ENCODE assay signal across 10 mouse cellular contexts in the genomic region with DNA sequence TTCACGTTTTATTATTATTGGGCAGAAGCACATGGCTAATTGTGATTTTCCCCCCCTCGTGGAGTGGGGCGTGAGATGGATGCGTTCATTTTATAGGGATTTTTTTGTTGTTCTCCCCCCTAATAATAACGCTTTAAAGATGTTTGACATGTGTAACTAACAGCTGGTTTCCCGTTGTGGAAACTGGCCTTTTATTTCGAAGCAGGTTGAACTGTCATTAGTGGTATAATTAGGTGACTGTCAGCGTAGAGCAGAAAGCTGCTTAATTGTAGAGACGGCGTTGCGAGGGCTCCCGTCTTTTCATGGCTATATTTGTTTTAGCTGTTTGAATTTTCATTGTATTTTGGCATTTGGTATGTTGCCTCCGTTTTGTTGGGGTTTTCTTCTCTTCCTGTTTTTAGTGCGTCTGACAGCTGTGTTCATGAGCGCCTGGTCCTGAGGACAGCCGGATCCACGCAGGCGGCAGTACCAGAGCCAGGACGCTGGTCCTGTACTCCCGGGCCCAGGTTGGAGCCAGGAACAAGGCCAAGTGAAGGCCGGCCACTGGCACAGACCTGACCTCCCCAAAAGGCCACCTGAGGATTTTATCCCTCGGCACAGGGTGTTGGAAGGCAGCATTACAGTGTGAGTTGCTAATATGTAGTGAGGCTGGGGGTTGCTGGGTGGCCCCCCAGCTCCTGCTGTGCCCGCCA.
DNase-seq lines count a peak whose midpoint lies in the region; ATAC-seq and TF ChIP-seq lines count a peak whose summit lies in the region.
"Had no signal": no experiment of that assay in that cellular context is flagged by ENCODE, and none has a peak within 500 bp of the region (broad histone marks: within the 10 kb centered on the region; RNA-seq: fewer than 3 reads in every experiment).

No protein-coding gene starts in this region.

- TF ChIP-seq CTCF in kidney, postnatal 0 days (IDR thresholded peaks at IDR 0.05; ENCODE audit: low read depth), result no peak

- H3K36me3 ChIP-seq in kidney, postnatal 0 days (ENCODE audit: insufficient read depth, low read length), result no peaks in the 10 kb centered on the region
- H3K36me3 ChIP-seq in embryonic facial prominence, embryonic 13.5 days, result no peaks in the 10 kb centered on the region
- no peaks in the 10 kb centered on the region for H3K36me3 ChIP-seq in hindbrain, embryonic 13.5 days
- no peaks in the 10 kb centered on the region for H3K36me3 ChIP-seq in midbrain, embryonic 15.5 days (replicated peaks)

- H3K4me1 ChIP-seq in kidney, postnatal 0 days (replicated peaks; ENCODE audit: insufficient read depth, low read length), result peaks cover 49% of the 10 kb centered on the region
- H3K4me1 ChIP-seq in embryonic facial prominence, embryonic 13.5 days, result peaks cover 85% of the 10 kb centered on the region
- H3K4me1 ChIP-seq in hindbrain, embryonic 13.5 days (replicated peaks), result peaks cover 99% of the 10 kb centered on the region
- peaks cover 95% of the 10 kb centered on the region for H3K4me1 ChIP-seq in midbrain, embryonic 15.5 days

- WGBS in kidney, postnatal 0 days, result 39% methylated on average over 23 of the region's 23 CpGs
- WGBS in embryonic facial prominence, embryonic 13.5 days, result 22% methylated on average over 23 of the region's 23 CpGs
- WGBS in hindbrain, embryonic 13.5 days, result 9% methylated on average over 23 of the region's 23 CpGs
- 10% methylated on average over 23 of the region's 23 CpGs for WGBS in midbrain, embryonic 15.5 days

- no peak overlapping the region for H3K4me3 ChIP-seq in kidney, postnatal 0 days (replicated peaks; ENCODE audit: low read depth, low read length)
- H3K4me3 ChIP-seq in embryonic facial prominence, embryonic 13.5 days, result peak overlapping the region; percentile 25; the same call in 1 of the 2 replicates
- peak overlapping the region; percentile 30 for H3K4me3 ChIP-seq in hindbrain, embryonic 13.5 days
- H3K4me3 ChIP-seq in midbrain, embryonic 15.5 days, result peak overlapping the region; percentile 24

- H3K9me3 ChIP-seq in kidney, postnatal 0 days (replicated peaks; ENCODE audit: low read length), result no peaks in the 10 kb centered on the region
- no peaks in the 10 kb centered on the region for H3K9me3 ChIP-seq in embryonic facial prominence, embryonic 13.5 days
- no peaks in the 10 kb centered on the region for H3K9me3 ChIP-seq in hindbrain, embryonic 13.5 days
- no peaks in the 10 kb centered on the region for H3K9me3 ChIP-seq in midbrain, embryonic 15.5 days

- no peak for DNase-seq in kidney, postnatal 0 days (ENCODE audit: low spot score)
- no peak for DNase-seq in kidney, postnatal 25 days
- no peak for DNase-seq in adipocyte (ENCODE audit: low spot score)
- no peak for DNase-seq in layer of hippocampus, adult 11-12 months (ENCODE audit: low spot score)
- DNase-seq in right cerebral cortex, postnatal 25 days, result no peak

- H3K4me2 ChIP-seq in kidney, postnatal 0 days (ENCODE audit: low read length), result peak overlapping the region; percentile 45
- peak overlapping the region; percentile 59 for H3K4me2 ChIP-seq in embryonic facial prominence, embryonic 13.5 days
- peak overlapping the region; percentile 60 for H3K4me2 ChIP-seq in hindbrain, embryonic 13.5 days
- H3K4me2 ChIP-seq in midbrain, embryonic 15.5 days, result peak overlapping the region; percentile 55

- H3K9ac ChIP-seq in kidney, postnatal 0 days (ENCODE audit: low read depth, low read length), result 0 out of 2 replicates have a peak overlapping the region, but pooled peaks have one; percentile 35
- H3K9ac ChIP-seq in embryonic facial prominence, embryonic 13.5 days, result peak overlapping the region; percentile 60; the same call in 1 of the 2 replicates
- peak overlapping the region; percentile 67 for H3K9ac ChIP-seq in hindbrain, embryonic 13.5 days
- H3K9ac ChIP-seq in midbrain, embryonic 15.5 days, result peak overlapping the region; percentile 23; the same call in 1 of the 2 replicates

- no peaks in the 10 kb centered on the region for H3K27me3 ChIP-seq in kidney, postnatal 0 days (ENCODE audit: insufficient read depth, low read length)
- no peaks in the 10 kb centered on the region for H3K27me3 ChIP-seq in embryonic facial prominence, embryonic 13.5 days
- no peaks in the 10 kb centered on the region for H3K27me3 ChIP-seq in hindbrain, embryonic 13.5 days
- no peaks in the 10 kb centered on the region for H3K27me3 ChIP-seq in midbrain, embryonic 15.5 days (replicated peaks)
- H3K27me3 ChIP-seq: Patski had no signal

- no peak for ATAC-seq in kidney, postnatal 0 days (replicated peaks; ENCODE audit: low FRiP score, low read depth)
- no peak for ATAC-seq in embryonic facial prominence, embryonic 13.5 days (ENCODE audit: insufficient number of reproducible peaks, insufficient read depth, low FRiP score, low TSS enrichment, low read depth)
- ATAC-seq in hindbrain, embryonic 13.5 days (ENCODE audit: low FRiP score), result no peak
- no peak for ATAC-seq in midbrain, embryonic 15.5 days (replicated peaks)
- ATAC-seq: Patski had no signal

- H3K27ac ChIP-seq in kidney, postnatal 0 days, result no peak overlapping the region
- H3K27ac ChIP-seq in embryonic facial prominence, embryonic 13.5 days, result no peak overlapping the region
- H3K27ac ChIP-seq in hindbrain, embryonic 13.5 days, result peak overlapping the region; percentile 92
- peak overlapping the region; percentile 84 for H3K27ac ChIP-seq in midbrain, embryonic 15.5 days
- H3K27ac ChIP-seq: macrophage had no signal

Comparison
In these comparisons a context has a peak if more than half of its experiments do, and no peak if none do; other contexts are left out.
1. H3K27ac ChIP-seq: peak in hindbrain, embryonic 13.5 days (single experiment) and midbrain, embryonic 15.5 days (single experiment); none in kidney, postnatal 0 days (single experiment) and embryonic facial prominence, embryonic 13.5 days (single experiment).
2. Peak in every context shown above with its lines, with median percentiles within 50 percentile points of each other: H3K4me2 ChIP-seq and H3K9ac ChIP-seq.